Mouse (Mus musculus) spleen, postnatal 36 days (tissue): ENCODE results near the gene Hspa4l.
"Not testable (repeated sequence)": the region's sequence is repeated elsewhere in the genome, so short reads cannot be mapped to it uniquely, and the experiment has no call there.

Experiments
- DNase-seq, 2 experiments: peaks; one replicate each; pipeline ENCODE4 v3.0.0; 2022; ENCODE audit warnings: low spot score in 2 of 2, mixed read lengths in 1 of 2

Gene Hspa4l

GRCm38 (mm10) chr3:40813275-40813674 is 69.0 kb downstream of the Hspa4l start:
- no peak for DNase-seq

GRCm38 (mm10) chr3:40845521-40845920 is 101.2 kb downstream of the Hspa4l start:
- DNase-seq: not testable (repeated sequence)
